Mouse (Mus musculus) neural tube, embryonic 15.5 days (tissue): ENCODE measurements at regions not wholly inside any gene's neighbourhood (a gene's known extent, or its start where the extent isn't known, plus 50 kb on each side); places are given as distances from the start of the nearest gene placed in this dataset.

ENCODE experiments used
- ATAC-seq: fragments of 200-750 bp; cut with Nextera tagmentation; 2 replicates; pipeline ENCODE4 v1.8.0; 2017; ENCODE audit warnings: mild to moderate bottlenecking, moderate TSS enrichment, moderate library complexity; ENCODE audit not compliant: low FRiP score
- H3K27ac ChIP-seq: fragments of 300-500 bp; sonication (generic); replicated peaks from 2 replicates; pipeline ENCODE4 v1.5.1; 2015; ENCODE audit warnings: mild to moderate bottlenecking, inconsistent platforms
- H3K27me3 ChIP-seq: fragments of 300-500 bp; sonication (generic); replicated peaks from 2 replicates; pipeline ENCODE4 v1.6.1; 2015; ENCODE audit warnings: inconsistent platforms
- H3K36me3 ChIP-seq: fragments of 300-500 bp; sonication (generic); 2 replicates; pipeline ENCODE4 v1.6.1; 2015; ENCODE audit warnings: inconsistent platforms
- H3K4me1 ChIP-seq: fragments of 300-500 bp; sonication (generic); 2 replicates; pipeline ENCODE4 v1.6.1; 2015; ENCODE audit warnings: inconsistent platforms
- H3K4me2 ChIP-seq: fragments of 300-500 bp; sonication (generic); 2 replicates; pipeline ENCODE4 v1.6.1; 2015; ENCODE audit warnings: inconsistent platforms, mild to moderate bottlenecking, moderate library complexity
- H3K4me3 ChIP-seq: fragments of 300-500 bp; sonication (generic); replicated peaks from 2 replicates; pipeline ENCODE4 v1.5.1; 2015; ENCODE audit warnings: mild to moderate bottlenecking, inconsistent platforms
- H3K9ac ChIP-seq: fragments of 300-500 bp; sonication (generic); replicated peaks from 2 replicates; pipeline ENCODE4 v1.6.1; 2015; ENCODE audit warnings: mild to moderate bottlenecking, inconsistent platforms
- H3K9me3 ChIP-seq: fragments of 300-500 bp; sonication (generic); replicated peaks from 2 replicates; pipeline ENCODE4 v1.6.1; 2016; ENCODE audit warnings: inconsistent platforms
- WGBS: fragments of 180-500 bp; shearing (Covaris S2); methylation state at CpG from one replicate; pipeline ENCODE4 v1.1.7; 2015; ENCODE audit warnings: mixed read lengths; 5-methylcytosine and 5-hydroxymethylcytosine counted together

DNA sequence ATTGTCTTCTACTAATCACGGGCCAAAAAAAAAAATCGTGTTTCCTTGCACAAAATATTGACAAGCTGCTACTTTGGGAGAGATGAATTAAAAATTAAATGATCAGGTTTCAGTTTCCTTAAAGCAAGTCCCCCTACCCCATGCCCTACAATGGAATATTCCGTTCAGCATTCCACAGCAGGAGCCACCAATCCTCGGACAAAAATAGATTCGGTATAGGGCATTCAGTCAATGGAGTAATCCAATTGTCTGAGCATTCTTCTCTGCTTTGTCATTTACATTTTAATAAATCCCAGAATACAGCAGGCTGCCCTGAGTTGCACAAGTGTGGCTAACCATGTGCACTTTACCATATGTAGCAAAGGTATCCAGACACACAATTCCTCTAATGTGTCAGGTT lies 434.3 kb upstream of the Ubash3b start:
- Histone ChIP-seq H3K9ac (no peak overlapping the region), H3K27me3 (no peaks in the 10 kb centered on the region), H3K27ac (peak overlapping the region; percentile 71), H3K4me1 (peaks cover 42% of the 10 kb centered on the region), H3K4me3 (no peak overlapping the region), H3K9me3 (no peaks in the 10 kb centered on the region), H3K4me2 (no peak overlapping the region), H3K36me3 (peaks cover 13% of the 10 kb centered on the region)
- no peak for ATAC-seq
- WGBS: 41% methylated on average over 5 of the region's 5 CpGs

DNA sequence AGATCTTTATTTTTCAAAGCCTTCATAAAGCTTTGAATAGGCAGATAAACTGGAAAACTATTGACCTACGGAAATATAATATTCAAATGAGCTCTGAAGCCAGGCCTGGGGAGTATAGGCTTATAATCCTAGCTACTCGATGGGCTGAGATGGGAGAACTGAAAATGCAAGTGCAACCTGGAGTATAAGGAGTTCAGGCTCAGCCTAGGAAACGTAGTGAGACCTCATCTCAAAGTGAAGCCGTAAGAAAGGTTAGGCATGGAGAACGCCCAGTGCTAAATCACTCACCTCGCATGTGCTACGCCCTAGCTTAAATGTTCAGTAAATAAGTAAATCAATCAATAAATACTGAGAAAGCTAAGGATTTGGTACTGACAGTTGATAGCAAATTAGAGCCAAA lies 432.5 kb upstream of the Ubash3b start:
- ATAC-seq: no peak
- WGBS: 77% methylated on average over 7 of the region's 7 CpGs
- Histone ChIP-seq H3K4me2 (no peak overlapping the region), H3K9ac (no peak overlapping the region), H3K4me1 (peaks cover 45% of the 10 kb centered on the region), H3K36me3 (peaks cover 25% of the 10 kb centered on the region), H3K27ac (peak overlapping the region; percentile 60), H3K4me3 (no peak overlapping the region), H3K9me3 (no peaks in the 10 kb centered on the region), H3K27me3 (no peaks in the 10 kb centered on the region)

GRCm38 (mm10) chr9:41592900-41593690 lies 431.6 kb upstream of the Ubash3b start:
- Histone ChIP-seq H3K9me3 (no peaks in the 10 kb centered on the region), H3K36me3 (peaks cover 28% of the 10 kb centered on the region), H3K27me3 (no peaks in the 10 kb centered on the region), H3K4me3 (no peak overlapping the region), H3K4me1 (peaks cover 53% of the 10 kb centered on the region), H3K27ac (peak overlapping the region; percentile 60), H3K4me2 (no peak overlapping the region), H3K9ac (no peak overlapping the region)
- no peak for ATAC-seq
- 87% methylated on average over 4 of the region's 4 CpGs for WGBS

- WGBS: 88% methylated on average over 1 of the region's 1 CpGs
- Histone ChIP-seq H3K27me3 (no peaks in the 10 kb centered on the region), H3K4me3 (no peak overlapping the region), H3K9ac (no peak overlapping the region), H3K4me1 (peaks cover 59% of the 10 kb centered on the region), H3K36me3 (peaks cover 28% of the 10 kb centered on the region), H3K4me2 (no peak overlapping the region), H3K9me3 (no peaks in the 10 kb centered on the region), H3K27ac (no peak overlapping the region)
- ATAC-seq: no peak
Observed at GRCm38 (mm10) chr9:41592101-41592500, 430.6 kb upstream of the Ubash3b start.

- no peaks in the 10 kb centered on the region for H3K27me3 ChIP-seq
- H3K36me3 ChIP-seq: peaks cover 28% of the 10 kb centered on the region
- H3K9me3 ChIP-seq: no peaks in the 10 kb centered on the region
- peak overlapping the region; percentile 61 for H3K4me2 ChIP-seq
- peak overlapping the region; percentile 74 for H3K27ac ChIP-seq
- peaks cover 58% of the 10 kb centered on the region for H3K4me1 ChIP-seq
- 0 out of 2 replicates have a peak overlapping the region, but pooled peaks have one; percentile 2 for H3K4me3 ChIP-seq
- whole genome bisulfite sequencing: 42% methylated on average over 4 of the region's 4 CpGs
- ATAC-seq: no peak
- H3K9ac ChIP-seq: peak overlapping the region; percentile 55; the same call in 1 of the 2 replicates
Observed at GRCm38 (mm10) chr9:41590164-41590563, 428.7 kb upstream of the Ubash3b start.

GRCm38 (mm10) chr9:41588466-41589425 lies 427.2 kb upstream of the Ubash3b start:
- Histone ChIP-seq H3K27me3 (no peaks in the 10 kb centered on the region), H3K4me1 (peaks cover 58% of the 10 kb centered on the region), H3K4me2 (peak overlapping the region; percentile 61), H3K9me3 (no peaks in the 10 kb centered on the region), H3K4me3 (peak overlapping the region; percentile 24), H3K36me3 (peaks cover 28% of the 10 kb centered on the region), H3K27ac (peak overlapping the region; percentile 74), H3K9ac (peak overlapping the region; percentile 55)
- ATAC-seq: no peak
- 48% methylated on average over 9 of the region's 9 CpGs for WGBS

DNA sequence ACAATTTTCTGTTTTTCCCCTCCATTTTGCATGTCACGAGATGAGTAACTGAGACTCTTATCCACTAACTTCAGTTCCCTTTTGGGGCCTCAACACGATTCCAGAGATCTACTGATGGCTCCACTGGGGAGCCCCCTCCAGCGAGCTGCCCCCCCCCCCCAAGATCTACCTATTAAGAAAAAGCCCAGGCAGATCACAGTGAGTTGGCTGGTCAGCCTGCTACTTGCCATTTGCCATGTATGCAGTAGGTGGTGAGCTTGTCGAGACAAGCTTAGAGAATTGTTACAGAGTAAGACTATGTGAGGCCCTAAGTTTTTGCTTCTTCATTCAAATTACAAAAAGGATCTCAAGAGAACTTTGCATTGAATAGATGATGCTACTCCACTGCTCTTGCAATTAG lies 426.3 kb upstream of the Ubash3b start:
- peaks cover 26% of the 10 kb centered on the region for H3K36me3 ChIP-seq
- no peaks in the 10 kb centered on the region for H3K9me3 ChIP-seq
- WGBS: 18% methylated on average over 4 of the region's 4 CpGs
- H3K4me3 ChIP-seq: peak overlapping the region; percentile 40
- H3K27me3 ChIP-seq: no peaks in the 10 kb centered on the region
- peaks cover 53% of the 10 kb centered on the region for H3K4me1 ChIP-seq
- H3K9ac ChIP-seq: peak overlapping the region; percentile 67
- ATAC-seq: no peak
- peak overlapping the region; percentile 61 for H3K4me2 ChIP-seq
- H3K27ac ChIP-seq: peak overlapping the region; percentile 91

- WGBS: 31% methylated on average over 4 of the region's 4 CpGs
- no peaks in the 10 kb centered on the region for H3K27me3 ChIP-seq
- H3K36me3 ChIP-seq: peaks cover 21% of the 10 kb centered on the region
- H3K4me3 ChIP-seq: peak overlapping the region; percentile 40
- peak overlapping the region; percentile 91 for H3K27ac ChIP-seq
- peaks cover 51% of the 10 kb centered on the region for H3K4me1 ChIP-seq
- no peak for ATAC-seq
- H3K4me2 ChIP-seq: peak overlapping the region; percentile 61
- H3K9ac ChIP-seq: peak overlapping the region; percentile 67
- no peaks in the 10 kb centered on the region for H3K9me3 ChIP-seq
Observed at GRCm38 (mm10) chr9:41586966-41587570, 425.6 kb upstream of the Ubash3b start.

GRCm38 (mm10) chr9:41586291-41586690 lies 424.8 kb upstream of the Ubash3b start:
- Histone ChIP-seq H3K4me1 (peaks cover 49% of the 10 kb centered on the region), H3K36me3 (peaks cover 19% of the 10 kb centered on the region), H3K27ac (peak overlapping the region; percentile 91), H3K4me2 (peak overlapping the region; percentile 61), H3K9ac (peak overlapping the region; percentile 67), H3K27me3 (no peaks in the 10 kb centered on the region), H3K9me3 (no peaks in the 10 kb centered on the region), H3K4me3 (peak overlapping the region; percentile 40)
- WGBS: 23% methylated on average over 7 of the region's 7 CpGs
- ATAC-seq: peak; percentile 77

DNA sequence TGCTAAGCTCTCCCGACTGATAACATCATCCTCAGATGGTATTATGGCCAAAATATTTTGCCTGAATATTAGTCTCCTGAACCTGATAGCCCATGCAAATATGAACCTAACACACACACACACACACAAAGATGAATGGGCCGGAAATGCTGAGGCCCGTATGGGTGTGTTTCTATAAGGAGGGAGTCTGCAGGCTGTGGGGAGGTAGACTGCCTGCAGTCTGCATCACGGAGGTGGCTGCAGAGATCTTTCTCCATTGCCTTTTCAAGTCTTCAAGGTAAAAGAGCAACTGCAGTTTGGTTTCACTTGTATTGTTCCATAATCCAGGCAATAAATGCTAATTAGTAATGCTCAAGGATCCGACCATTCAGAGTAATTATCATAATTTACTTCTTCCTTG lies 424.3 kb upstream of the Ubash3b start:
- Histone ChIP-seq H3K4me2 (peak overlapping the region; percentile 61), H3K4me3 (peak overlapping the region; percentile 40), H3K27me3 (no peaks in the 10 kb centered on the region), H3K4me1 (peaks cover 44% of the 10 kb centered on the region), H3K36me3 (peaks cover 15% of the 10 kb centered on the region; the same call in 1 of the 2 replicates), H3K27ac (peak overlapping the region; percentile 91), H3K9ac (peak overlapping the region; percentile 67), H3K9me3 (no peaks in the 10 kb centered on the region)
- WGBS: 11% methylated on average over 5 of the region's 5 CpGs
- 0 out of 2 replicates have a peak, but pooled peaks have one; percentile 19 for ATAC-seq

DNA sequence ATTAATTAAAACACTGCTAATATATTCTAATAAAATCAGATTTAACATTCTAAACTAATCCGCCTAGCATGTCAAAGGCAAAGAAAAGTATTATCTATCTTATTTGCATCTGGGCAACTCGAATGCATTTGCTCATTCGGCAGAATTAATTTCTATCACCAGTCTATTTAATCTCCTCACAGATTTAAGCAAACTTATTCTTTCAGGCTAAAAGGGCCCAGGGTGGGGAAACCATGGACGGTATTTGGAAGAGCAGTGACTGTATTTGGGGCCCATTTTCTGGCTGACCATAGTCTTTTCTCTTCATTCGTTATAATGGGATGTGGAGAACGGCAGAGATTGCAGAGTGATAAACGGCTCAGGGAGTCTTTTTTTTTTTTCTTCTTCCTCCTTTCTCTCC lies 423.5 kb upstream of the Ubash3b start:
- Histone ChIP-seq H3K36me3 (peaks cover 8% of the 10 kb centered on the region; the same call in 1 of the 2 replicates), H3K27me3 (no peaks in the 10 kb centered on the region), H3K4me3 (peak overlapping the region; percentile 62), H3K27ac (peak overlapping the region; percentile 87), H3K9me3 (no peaks in the 10 kb centered on the region), H3K9ac (peak overlapping the region; percentile 61), H3K4me1 (peaks cover 36% of the 10 kb centered on the region), H3K4me2 (peak overlapping the region; percentile 61)
- WGBS: 9% methylated on average over 7 of the region's 7 CpGs
- no peak for ATAC-seq
